In the genomic region with DNA sequence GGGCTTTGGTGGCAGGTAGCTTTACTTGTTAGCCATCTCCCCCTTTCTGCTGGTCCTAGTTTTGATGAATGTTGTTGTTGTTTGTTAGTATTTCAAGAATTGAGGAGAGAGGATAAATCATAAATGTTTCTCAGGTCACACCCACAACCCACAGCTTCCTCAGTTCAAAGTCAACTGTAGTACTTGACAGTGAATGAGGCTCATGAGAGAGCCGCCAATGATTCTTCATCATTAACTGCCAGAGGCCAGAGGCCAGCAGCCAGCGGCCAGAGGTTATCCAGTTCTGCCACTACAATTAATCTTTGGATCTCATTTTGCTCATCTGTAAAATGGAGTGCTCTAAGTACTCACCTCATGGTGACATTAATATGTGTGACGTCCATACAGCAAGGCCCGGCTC, we compare ENCODE assay signal across 25 mouse cellular contexts. TPM values are rescaled to one million over a fixed set of nuclear protein-coding genes. Genes with fewer than 3 reads are reported as not detected.
DNase-seq lines count a peak whose midpoint lies in the region; ATAC-seq and TF ChIP-seq lines count a peak whose summit lies in the region.
"Had no signal": no experiment of that assay in that cellular context is flagged by ENCODE, and none has a peak within 500 bp of the region (broad histone marks: within the 10 kb centered on the region; RNA-seq: fewer than 3 reads in every experiment).

No protein-coding gene starts in this region.

- H3K27ac ChIP-seq in intestine, embryonic 14.5 days (ENCODE audit: low read depth): no peak overlapping the region
- H3K27ac ChIP-seq in intestine, postnatal 0 days (ENCODE audit: low read depth, low read length): no peak overlapping the region
- H3K27ac ChIP-seq in kidney, embryonic 15.5 days: no peak overlapping the region
- H3K27ac ChIP-seq: forebrain, embryonic 10.5 days; hindbrain, embryonic 12.5 days had no signal

- H3K27me3 ChIP-seq in intestine, embryonic 14.5 days (replicated peaks; ENCODE audit: control insufficient read depth, insufficient read depth, low read length): no peaks in the 10 kb centered on the region
- no peaks in the 10 kb centered on the region for H3K27me3 ChIP-seq in intestine, postnatal 0 days (replicated peaks; ENCODE audit: control insufficient read depth, insufficient read depth, low read length)
- H3K27me3 ChIP-seq in kidney, embryonic 15.5 days: no peaks in the 10 kb centered on the region
- H3K27me3 ChIP-seq: heart, embryonic 12.5 days; hindbrain, embryonic 12.5 days had no signal

- no peaks in the 10 kb centered on the region for H3K36me3 ChIP-seq in intestine, embryonic 14.5 days (ENCODE audit: control insufficient read depth, insufficient read depth, low read length)
- H3K36me3 ChIP-seq in intestine, postnatal 0 days (ENCODE audit: control insufficient read depth, insufficient read depth): no peaks in the 10 kb centered on the region
- H3K36me3 ChIP-seq in kidney, embryonic 15.5 days: no peaks in the 10 kb centered on the region
- H3K36me3 ChIP-seq: heart, embryonic 12.5 days; hindbrain, embryonic 12.5 days had no signal

- H3K4me2 ChIP-seq in intestine, embryonic 14.5 days (ENCODE audit: low read length): no peak overlapping the region
- H3K4me2 ChIP-seq in intestine, postnatal 0 days (replicated peaks; ENCODE audit: low read depth): no peak overlapping the region
- no peak overlapping the region for H3K4me2 ChIP-seq in kidney, embryonic 15.5 days
- H3K4me2 ChIP-seq: heart, embryonic 12.5 days; hindbrain, embryonic 12.5 days had no signal

- H3K4me1 ChIP-seq in intestine, embryonic 14.5 days (replicated peaks; ENCODE audit: control insufficient read depth, insufficient read depth, low read length): peaks cover 19% of the 10 kb centered on the region
- H3K4me1 ChIP-seq in intestine, postnatal 0 days (replicated peaks; ENCODE audit: control insufficient read depth, insufficient read depth, low read length): peaks cover 15% of the 10 kb centered on the region; the same call in 1 of the 2 replicates
- peaks cover 43% of the 10 kb centered on the region for H3K4me1 ChIP-seq in kidney, embryonic 15.5 days

- no peak for ATAC-seq in intestine, embryonic 14.5 days (replicated peaks; ENCODE audit: low FRiP score, low TSS enrichment, low read depth)
- no peak for ATAC-seq in intestine, postnatal 0 days
- ATAC-seq in kidney, embryonic 15.5 days (replicated peaks; ENCODE audit: low FRiP score): no peak
- ATAC-seq: forebrain, embryonic 16.5 days; midbrain, embryonic 16.5 days had no signal

- TF ChIP-seq CTCF in intestine, postnatal 0 days (IDR thresholded peaks at IDR 0.05; ENCODE audit: low read depth): no peak

- DNase-seq in intestine, embryonic 14.5 days (ENCODE audit: low spot score): peak; percentile 4
- peak; percentile 70 to 72 for DNase-seq in kidney, postnatal 36 days
- DNase-seq in CD4-positive helper T cell, adult 2 months (ENCODE audit: low read depth, low spot score): peak; percentile 30
- DNase-seq in naive thymus-derived CD4-positive, alpha-beta T cell, adult 2 months (ENCODE audit: low read depth): peak; percentile 27
- no peak for DNase-seq in thymus, postnatal 10 days (ENCODE audit: low spot score in 2 of 2)
- DNase-seq in cerebellum, adult 9-10 months: no peak
- DNase-seq: adrenal gland, postnatal 36 days; cerebellum, postnatal 10 days; gastrocnemius, postnatal 25 days; heart, adult 18-20 months; heart, postnatal 10 days; layer of hippocampus, adult 9-11 months; liver; lung, adult 2 months; lung, postnatal 36 days; right cerebral cortex, adult 18-20 months; right cerebral cortex, postnatal 4 days had no signal

- no peak overlapping the region for H3K9ac ChIP-seq in intestine, embryonic 14.5 days (ENCODE audit: low read length)
- no peak overlapping the region for H3K9ac ChIP-seq in intestine, postnatal 0 days (ENCODE audit: low read depth, low read length)
- no peak overlapping the region for H3K9ac ChIP-seq in kidney, embryonic 15.5 days
- H3K9ac ChIP-seq: heart, embryonic 12.5 days; hindbrain, embryonic 12.5 days had no signal

- no peaks in the 10 kb centered on the region for H3K9me3 ChIP-seq in intestine, embryonic 14.5 days (ENCODE audit: control insufficient read depth, low read length)
- no peaks in the 10 kb centered on the region for H3K9me3 ChIP-seq in intestine, postnatal 0 days (ENCODE audit: control insufficient read depth)
- no peaks in the 10 kb centered on the region for H3K9me3 ChIP-seq in kidney, embryonic 15.5 days (replicated peaks)
- H3K9me3 ChIP-seq: forebrain, embryonic 10.5 days; heart, embryonic 12.5 days; hindbrain, embryonic 12.5 days had no signal

- 79% methylated on average over 4 of the region's 4 CpGs for WGBS in intestine, embryonic 14.5 days
- 52% methylated on average over 4 of the region's 4 CpGs for WGBS in intestine, postnatal 0 days
- WGBS in kidney, embryonic 15.5 days: 62% methylated on average over 4 of the region's 4 CpGs

- H3K4me3 ChIP-seq in intestine, embryonic 14.5 days (ENCODE audit: low read depth, low read length): no peak overlapping the region
- no peak overlapping the region for H3K4me3 ChIP-seq in intestine, postnatal 0 days (ENCODE audit: low read depth, low read length)
- H3K4me3 ChIP-seq in kidney, embryonic 15.5 days (replicated peaks): no peak overlapping the region
- H3K4me3 ChIP-seq: forebrain, embryonic 10.5 days; heart, embryonic 12.5 days; hindbrain, embryonic 12.5 days; myocyte had no signal

RNA-seq across cellular contexts. Expression of gene Pkp4, which starts 6.3 kb away (rescaled TPM):
- 24.4 and 25.6 TPM in 2 replicates for polyA plus RNA-seq in intestine, embryonic 14.5 days (2014; fragmentation: Nextera tagmentation; extraction: Ambion mirVana)
- 27.7 and 30.5 TPM in 2 replicates for polyA plus RNA-seq in intestine, postnatal 0 days (2015; fragmentation: Nextera tagmentation; extraction: Ambion mirVana)
- 21.1 and 24.7 TPM in 2 replicates for polyA plus RNA-seq in kidney, embryonic 15.5 days (2015; fragmentation: Nextera tagmentation; extraction: Ambion mirVana)

RNA-seq across cellular contexts. Expression of gene Ccdc148, which starts 6.5 kb away (rescaled TPM):
- polyA plus RNA-seq in intestine, embryonic 14.5 days (2014; fragmentation: Nextera tagmentation; extraction: Ambion mirVana): 0.51 and 0.62 TPM in 2 replicates
- 0.80 and 0.81 TPM in 2 replicates for polyA plus RNA-seq in intestine, postnatal 0 days (2015; fragmentation: Nextera tagmentation; extraction: Ambion mirVana)
- 1.5 and 1.9 TPM in 2 replicates for polyA plus RNA-seq in kidney, embryonic 15.5 days (2015; fragmentation: Nextera tagmentation; extraction: Ambion mirVana)

Comparison
In these comparisons a context has a peak if more than half of its experiments do, and no peak if none do; other contexts are left out.
1. DNase-seq: peak in intestine, embryonic 14.5 days (single experiment), kidney, postnatal 36 days (2 of 2), CD4-positive helper T cell, adult 2 months (single experiment) and naive thymus-derived CD4-positive, alpha-beta T cell, adult 2 months (single experiment); none in thymus, postnatal 10 days (0 of 2) and cerebellum, adult 9-10 months (single experiment).